In genomic region chr7:143002679-143003078, GRCm38 (mm10) we compare ENCODE assay signal across 9 mouse cellular contexts. TPM values are rescaled to one million over a fixed set of nuclear protein-coding genes. Genes with fewer than 3 reads are reported as not detected.
DNase-seq lines count a peak whose midpoint lies in the region; ATAC-seq lines count a peak whose summit lies in the region.
"Had no signal": no experiment of that assay in that cellular context is flagged by ENCODE, and none has a peak within 500 bp of the region (broad histone marks: within the 10 kb centered on the region; RNA-seq: fewer than 3 reads in every experiment).

No protein-coding gene starts in this region.

- peaks cover 11% of the 10 kb centered on the region for H3K4me1 ChIP-seq in limb, embryonic 11.5 days (ENCODE audit: control insufficient read depth, insufficient read depth, low read length)
- peaks cover 36% of the 10 kb centered on the region for H3K4me1 ChIP-seq in limb, embryonic 10.5 days
- H3K4me1 ChIP-seq in megakaryocyte, embryonic 14.5 days: peaks cover 76% of the 10 kb centered on the region
- no peaks in the 10 kb centered on the region for H3K4me1 ChIP-seq in midbrain, embryonic 14.5 days (ENCODE audit: control insufficient read depth, insufficient read depth, low read length)

- no peak overlapping the region for H3K4me2 ChIP-seq in limb, embryonic 11.5 days (ENCODE audit: low read depth, severe bottlenecking)
- H3K4me2 ChIP-seq in midbrain, embryonic 14.5 days (ENCODE audit: low read length): no peak overlapping the region
- H3K4me2 ChIP-seq: stomach, embryonic 15.5 days had no signal

- H3K4me3 ChIP-seq in limb, embryonic 11.5 days (ENCODE audit: low read depth, low read length): no peak overlapping the region
- H3K4me3 ChIP-seq in limb, embryonic 10.5 days: no peak overlapping the region
- H3K4me3 ChIP-seq in megakaryocyte, embryonic 14.5 days (replicated peaks): peak overlapping the region; percentile 48
- no peak overlapping the region for H3K4me3 ChIP-seq in midbrain, embryonic 14.5 days (replicated peaks; ENCODE audit: low read depth, low read length)
- H3K4me3 ChIP-seq: stomach, embryonic 15.5 days had no signal

- H3K27ac ChIP-seq in limb, embryonic 11.5 days (replicated peaks; ENCODE audit: low read depth, low read length): no peak overlapping the region
- no peak overlapping the region for H3K27ac ChIP-seq in limb, embryonic 10.5 days
- H3K27ac ChIP-seq in midbrain, embryonic 14.5 days (replicated peaks; ENCODE audit: low read depth, low read length): no peak overlapping the region
- H3K27ac ChIP-seq: stomach, embryonic 15.5 days had no signal

- intact Hi-C loops in left cerebral cortex, postnatal 4 days (cut with DNase I): loop anchor here (10.0 kb wide), 1 partner anchor 132 kb away; no protein-coding TSS in a partner anchor

- H3K9me3 ChIP-seq in limb, embryonic 11.5 days (ENCODE audit: control insufficient read depth, low read length): no peaks in the 10 kb centered on the region
- no peaks in the 10 kb centered on the region for H3K9me3 ChIP-seq in limb, embryonic 10.5 days (replicated peaks)
- H3K9me3 ChIP-seq in megakaryocyte, embryonic 14.5 days: no peaks in the 10 kb centered on the region
- no peaks in the 10 kb centered on the region for H3K9me3 ChIP-seq in midbrain, embryonic 14.5 days (ENCODE audit: control insufficient read depth, low read length)
- H3K9me3 ChIP-seq: stomach, embryonic 15.5 days had no signal

- no peak for ATAC-seq in limb, embryonic 11.5 days (ENCODE audit: insufficient number of reproducible peaks, low FRiP score, low TSS enrichment, low read depth)
- no peak for ATAC-seq in midbrain, embryonic 14.5 days (ENCODE audit: low FRiP score, low TSS enrichment)

- WGBS in limb, embryonic 11.5 days: 25% methylated on average over 3 of the region's 3 CpGs
- WGBS in limb, embryonic 10.5 days: 18% methylated on average over 3 of the region's 3 CpGs
- WGBS in midbrain, embryonic 14.5 days: 44% methylated on average over 3 of the region's 3 CpGs

- no peaks in the 10 kb centered on the region for H3K36me3 ChIP-seq in limb, embryonic 11.5 days (ENCODE audit: control insufficient read depth, insufficient read depth, low read length)
- no peaks in the 10 kb centered on the region for H3K36me3 ChIP-seq in limb, embryonic 10.5 days
- H3K36me3 ChIP-seq in megakaryocyte, embryonic 14.5 days (replicated peaks; ENCODE audit: low read length): peaks cover 10% of the 10 kb centered on the region
- H3K36me3 ChIP-seq in midbrain, embryonic 14.5 days (ENCODE audit: control insufficient read depth, insufficient read depth, low read length): no peaks in the 10 kb centered on the region
- H3K36me3 ChIP-seq: stomach, embryonic 15.5 days had no signal

- DNase-seq in limb, embryonic 11.5 days (ENCODE audit: low spot score): peak; percentile 35
- no peak for DNase-seq in limb, embryonic 10.5 days (ENCODE audit: low spot score)
- DNase-seq in NIH3T3 (ENCODE audit: low read depth): peak; percentile 46
- peak; percentile 37 for DNase-seq in embryo, embryonic 10.5 days (ENCODE audit: low spot score)
- no peak for DNase-seq in midbrain, embryonic 14.5 days
- DNase-seq in left cerebral cortex, postnatal 4 days: no peak

- no peak overlapping the region for H3K9ac ChIP-seq in limb, embryonic 11.5 days (ENCODE audit: low read length)
- H3K9ac ChIP-seq in midbrain, embryonic 14.5 days (replicated peaks; ENCODE audit: low read length): no peak overlapping the region
- H3K9ac ChIP-seq: stomach, embryonic 15.5 days had no signal

- H3K27me3 ChIP-seq in limb, embryonic 11.5 days (ENCODE audit: control insufficient read depth, insufficient read depth, low read length): no peaks in the 10 kb centered on the region
- no peaks in the 10 kb centered on the region for H3K27me3 ChIP-seq in limb, embryonic 10.5 days (ENCODE audit: low read depth, poor library complexity, severe bottlenecking)
- no peaks in the 10 kb centered on the region for H3K27me3 ChIP-seq in megakaryocyte, embryonic 14.5 days (replicated peaks)
- H3K27me3 ChIP-seq in midbrain, embryonic 14.5 days (ENCODE audit: control insufficient read depth, insufficient read depth, low read length): no peaks in the 10 kb centered on the region
- H3K27me3 ChIP-seq: stomach, embryonic 15.5 days had no signal

RNA-seq across cellular contexts. Expression of gene Tspan32, which starts 2.2 kb away (rescaled TPM):
- polyA plus RNA-seq in limb, embryonic 11.5 days (2014; fragmentation: Nextera tagmentation; extraction: Ambion mirVana): 3.8 and 4.8 TPM in 2 replicates
- polyA plus RNA-seq in limb, embryonic 10.5 days (2016; fragmentation: Nextera tagmentation; extraction: Ambion mirVana): 5.5 TPM in 2 replicates
- polyA plus RNA-seq in megakaryocyte, embryonic 14.5 days (2012; ENCODE audit: insufficient read depth, low replicate concordance): 109 and 119 TPM in 2 replicates
- polyA plus RNA-seq in midbrain, embryonic 14.5 days (2014; fragmentation: Nextera tagmentation; extraction: Ambion mirVana): 0.27 and 0.57 TPM in 2 replicates
- not detected for total RNA-seq in left cerebral cortex, postnatal 4 days (2021)

RNA-seq across cellular contexts. Expression of gene Ascl2, which starts 33.6 kb away (rescaled TPM):
- polyA plus RNA-seq in limb, embryonic 11.5 days (2014; fragmentation: Nextera tagmentation; extraction: Ambion mirVana): 0.39 and 0.70 TPM in 2 replicates
- 0.26 and 0.40 TPM in 2 replicates for polyA plus RNA-seq in limb, embryonic 10.5 days (2016; fragmentation: Nextera tagmentation; extraction: Ambion mirVana)
- 2.4 and 6.3 TPM in 2 replicates for polyA plus RNA-seq in megakaryocyte, embryonic 14.5 days (2012; ENCODE audit: insufficient read depth, low replicate concordance)
- polyA plus RNA-seq in midbrain, embryonic 14.5 days (2014; fragmentation: Nextera tagmentation; extraction: Ambion mirVana): 0.47 and 0.61 TPM in 2 replicates
- under 1 TPM; 0.50 to 0.62 TPM for total RNA-seq in left cerebral cortex, postnatal 4 days (2021)
- total RNA-seq: heart, postnatal 25 days had no signal

RNA-seq across cellular contexts. Expression of gene Cd81, which starts 49.9 kb away (rescaled TPM):
- polyA plus RNA-seq in limb, embryonic 11.5 days (2014; fragmentation: Nextera tagmentation; extraction: Ambion mirVana): 317 and 321 TPM in 2 replicates
- polyA plus RNA-seq in limb, embryonic 10.5 days (2016; fragmentation: Nextera tagmentation; extraction: Ambion mirVana): 267 and 310 TPM in 2 replicates
- polyA plus RNA-seq in megakaryocyte, embryonic 14.5 days (2012; ENCODE audit: insufficient read depth, low replicate concordance): 774 and 1,679 TPM in 2 replicates
- 316 and 322 TPM in 2 replicates for polyA plus RNA-seq in midbrain, embryonic 14.5 days (2014; fragmentation: Nextera tagmentation; extraction: Ambion mirVana)
- total RNA-seq in left cerebral cortex, postnatal 4 days (2021): 100 to 1,000 TPM; 249 to 263 TPM

Comparison
In these comparisons a context has a peak if more than half of its experiments do, and no peak if none do; other contexts are left out.
1. DNase-seq: peak in limb, embryonic 11.5 days (single experiment), NIH3T3 (single experiment) and embryo, embryonic 10.5 days (single experiment); none in limb, embryonic 10.5 days (single experiment), midbrain, embryonic 14.5 days (single experiment) and left cerebral cortex, postnatal 4 days (single experiment).
2. RNA of gene Tspan32, which starts 2.2 kb away (polyA plus RNA-seq): 109 to 119 TPM in megakaryocyte, embryonic 14.5 days; 5.5 TPM in limb, embryonic 10.5 days, 3.8 to 4.8 TPM in limb, embryonic 11.5 days and 0.27 to 0.57 TPM in midbrain, embryonic 14.5 days; every median in the first group is over 10 times any median in the second.